Mouse (Mus musculus) midbrain, embryonic 12.5 days (tissue): ENCODE results near the gene Zfp968. TPM values are rescaled to one million over a fixed set of nuclear protein-coding genes. Genes with fewer than 3 reads are reported as not detected.
"Not testable (repeated sequence)": the region's sequence is repeated elsewhere in the genome, so short reads cannot be mapped to it uniquely, and the experiment has no call there.

Experiments used
- ATAC-seq: fragments of 200-750 bp; cut with Nextera tagmentation; 2 replicates; pipeline ENCODE4 v1.8.0; 2017; ENCODE audit warnings: low read depth, moderate TSS enrichment, moderate library complexity; ENCODE audit not compliant: low FRiP score
- H3K27ac ChIP-seq: fragments of 300-500 bp; sonication (generic); replicated peaks from 2 replicates; pipeline ENCODE4 v1.5.1; 2016; ENCODE audit warnings: mild to moderate bottlenecking
- H3K27me3 ChIP-seq: fragments of 300-500 bp; sonication (generic); 2 replicates; pipeline ENCODE4 v1.6.1; 2016; ENCODE audit warnings: mild to moderate bottlenecking
- H3K36me3 ChIP-seq: fragments of 300-500 bp; sonication (generic); 2 replicates; pipeline ENCODE4 v1.6.1; 2016
- H3K4me1 ChIP-seq: fragments of 300-500 bp; sonication (generic); 2 replicates; pipeline ENCODE4 v1.6.1; 2016
- H3K4me2 ChIP-seq: fragments of 300-500 bp; sonication (generic); replicated peaks from 2 replicates; pipeline ENCODE4 v1.6.1; 2016; ENCODE audit warnings: mild to moderate bottlenecking, moderate library complexity
- H3K4me3 ChIP-seq: fragments of 300-500 bp; sonication (generic); 2 replicates; pipeline ENCODE4 v1.5.1; 2016; ENCODE audit warnings: mild to moderate bottlenecking
- H3K9ac ChIP-seq: fragments of 300-500 bp; sonication (generic); replicated peaks from 2 replicates; pipeline ENCODE4 v1.6.1; 2016; ENCODE audit warnings: mild to moderate bottlenecking, moderate library complexity
- H3K9me3 ChIP-seq: fragments of 300-500 bp; sonication (generic); 2 replicates; pipeline ENCODE4 v1.6.1; 2016; ENCODE audit warnings: mild to moderate bottlenecking
- WGBS: fragments of 180-500 bp; shearing (Covaris S2); methylation state at CpG from one replicate; pipeline ENCODE4 v1.1.7; 2016; 5-methylcytosine and 5-hydroxymethylcytosine counted together
- polyA plus RNA-seq: library from polyadenylated mRNA; unstranded; fragments of >200 nt; fragmentation: Nextera tagmentation; extraction: Ambion mirVana; gene quantifications from 2 replicates; pipeline ENCODE4 v1.2.1, GENCODE M21; 2016

The Zfp968 gene
- polyA plus RNA-seq: 5.9 and 6.8 TPM in 2 replicates

- H3K9me3 ChIP-seq, H3K27ac ChIP-seq, H3K4me2 ChIP-seq, H3K4me1 ChIP-seq, ATAC-seq, H3K4me3 ChIP-seq, H3K36me3 ChIP-seq, H3K9ac ChIP-seq, H3K27me3 ChIP-seq: not testable (repeated sequence)
- no CpG with 5 or more reads among the region's 6 CpGs for WGBS
Observed at GRCm38 (mm10) chr2:175372136-175372535, at the start of gene Zfp968. Gene Zfp968, plus strand, starts transcription at chr2:175372436.

DNA sequence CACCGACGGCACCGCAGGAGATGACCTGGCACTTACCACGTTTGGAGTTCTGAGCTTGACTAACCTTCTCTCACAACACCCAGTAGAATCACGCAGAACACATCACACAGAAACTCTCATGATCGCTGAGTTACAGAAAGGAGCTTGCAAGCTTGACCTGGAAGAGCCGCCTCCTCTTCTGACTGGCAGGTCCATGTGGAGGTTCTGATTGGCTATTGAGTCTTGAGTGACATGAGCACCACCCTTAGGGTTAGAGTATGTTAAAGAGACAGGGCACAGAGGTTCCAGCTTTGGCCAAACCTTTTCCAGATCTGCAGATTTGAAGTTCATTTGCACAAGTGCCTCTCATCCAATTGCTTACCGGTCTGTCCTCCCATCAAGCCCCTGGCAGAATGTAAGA lies 34.1 kb upstream of the Zfp968 start, which contains the start of gene Gm4631:
TSS of gene Gm4631 (minus strand) at position 101 of the 400 bp plus-strand sequence.
- WGBS: no CpG with 5 or more reads among the region's 8 CpGs
- H3K27me3 ChIP-seq, H3K4me1 ChIP-seq, H3K9me3 ChIP-seq, H3K4me2 ChIP-seq, H3K36me3 ChIP-seq, H3K4me3 ChIP-seq, ATAC-seq, H3K9ac ChIP-seq, H3K27ac ChIP-seq: not testable (repeated sequence)

Other genes starting within 250 kb of the Zfp968 start
- 4.0 and 5.5 TPM in 2 replicates for gene Gm14399, start 230.4 kb upstream of the Zfp968 start, polyA plus RNA-seq
- 0.83 and 0.92 TPM in 2 replicates for gene Gm14443, start 196.6 kb upstream of the Zfp968 start, polyA plus RNA-seq
- 5.8 and 5.9 TPM in 2 replicates for gene Gm14391, start 165.5 kb upstream of the Zfp968 start, polyA plus RNA-seq
- gene Gm14440, start 97.3 kb upstream of the Zfp968 start, polyA plus RNA-seq: 4.7 and 5.7 TPM in 2 replicates
- 19.2 and 20.1 TPM in 2 replicates for gene Gm4631, start 34.2 kb upstream of the Zfp968 start, polyA plus RNA-seq
- gene Gm4724, start 63.4 kb downstream of the Zfp968 start, polyA plus RNA-seq: 7.4 and 16.6 TPM in 2 replicates
- gene Zfp965, start 97.5 kb downstream of the Zfp968 start, polyA plus RNA-seq: 6.5 and 7.9 TPM in 2 replicates